Mouse (Mus musculus) intestine, postnatal 0 days (tissue): ENCODE measurements around the gene Pmp22. TPM values are rescaled to one million over a fixed set of nuclear protein-coding genes. Genes with fewer than 3 reads are reported as not detected.
A peak's percentile ranks its signal among the peaks of the same experiment; 100 is the strongest.

Source experiments
- ATAC-seq: fragments of 200-750 bp; cut with Nextera tagmentation; 2 replicates; pipeline ENCODE4 v1.8.0; 2017; ENCODE audit warnings: mild to moderate bottlenecking, moderate TSS enrichment, moderate library complexity
- H3K27ac ChIP-seq: fragments of 300-500 bp; sonication (generic); 2 replicates; pipeline ENCODE4 v1.5.1; 2014; ENCODE audit warnings: mild to moderate bottlenecking, low read depth, low read length, moderate library complexity
- H3K27me3 ChIP-seq: fragments of 300-500 bp; sonication (generic); replicated peaks from 2 replicates; pipeline ENCODE4 v1.6.1; 2014; ENCODE audit warnings: low read length, mixed read lengths; ENCODE audit not compliant: control insufficient read depth, insufficient read depth
- H3K36me3 ChIP-seq: fragments of 300-500 bp; sonication (generic); 2 replicates; pipeline ENCODE4 v1.6.1; 2014; ENCODE audit warnings: mild to moderate bottlenecking, moderate library complexity; ENCODE audit not compliant: control insufficient read depth, insufficient read depth
- H3K4me1 ChIP-seq: fragments of 300-500 bp; sonication (generic); replicated peaks from 2 replicates; pipeline ENCODE4 v1.6.1; 2014; ENCODE audit warnings: antibody characterized with exemption, low read length, mixed read lengths; ENCODE audit not compliant: control insufficient read depth, insufficient read depth
- H3K4me2 ChIP-seq: fragments of 300-500 bp; sonication (generic); replicated peaks from 2 replicates; pipeline ENCODE4 v1.6.1; 2014; ENCODE audit warnings: low read depth, mild to moderate bottlenecking, moderate library complexity
- H3K4me3 ChIP-seq: fragments of 300-500 bp; sonication (generic); 2 replicates; pipeline ENCODE4 v1.5.1; 2014; ENCODE audit warnings: low read depth, low read length
- H3K9ac ChIP-seq: fragments of 300-500 bp; sonication (generic); 2 replicates; pipeline ENCODE4 v1.6.1; 2014; ENCODE audit warnings: mild to moderate bottlenecking, low read depth, low read length
- H3K9me3 ChIP-seq: fragments of 300-500 bp; sonication (generic); 2 replicates; pipeline ENCODE4 v1.6.1; 2016; ENCODE audit warnings: mixed run types; ENCODE audit not compliant: control insufficient read depth
- CTCF ChIP-seq: sonication (generic); IDR thresholded peaks from 2 replicates; pipeline ENCODE4 v1.5.1; 2016; ENCODE audit warnings: low read depth, mild to moderate bottlenecking, control low read depth, antibody characterized with exemption, moderate library complexity
- WGBS: fragments of 180-500 bp; shearing (Covaris S2); extraction: QIAGEN DNeasy Blood & Tissue Kit; methylation state at CpG from one replicate; pipeline ENCODE4 v1.1.7; 2014; 5-methylcytosine and 5-hydroxymethylcytosine counted together
- polyA plus RNA-seq: library from polyadenylated mRNA; unstranded; fragments of >200 nt; fragmentation: Nextera tagmentation; extraction: Ambion mirVana; gene quantifications from 2 replicates; pipeline ENCODE4 v1.2.1, GENCODE M21; 2015

Pmp22 gene
- polyA plus RNA-seq, 1 experiment from 2014 or later, result 54.0 TPM

DNA sequence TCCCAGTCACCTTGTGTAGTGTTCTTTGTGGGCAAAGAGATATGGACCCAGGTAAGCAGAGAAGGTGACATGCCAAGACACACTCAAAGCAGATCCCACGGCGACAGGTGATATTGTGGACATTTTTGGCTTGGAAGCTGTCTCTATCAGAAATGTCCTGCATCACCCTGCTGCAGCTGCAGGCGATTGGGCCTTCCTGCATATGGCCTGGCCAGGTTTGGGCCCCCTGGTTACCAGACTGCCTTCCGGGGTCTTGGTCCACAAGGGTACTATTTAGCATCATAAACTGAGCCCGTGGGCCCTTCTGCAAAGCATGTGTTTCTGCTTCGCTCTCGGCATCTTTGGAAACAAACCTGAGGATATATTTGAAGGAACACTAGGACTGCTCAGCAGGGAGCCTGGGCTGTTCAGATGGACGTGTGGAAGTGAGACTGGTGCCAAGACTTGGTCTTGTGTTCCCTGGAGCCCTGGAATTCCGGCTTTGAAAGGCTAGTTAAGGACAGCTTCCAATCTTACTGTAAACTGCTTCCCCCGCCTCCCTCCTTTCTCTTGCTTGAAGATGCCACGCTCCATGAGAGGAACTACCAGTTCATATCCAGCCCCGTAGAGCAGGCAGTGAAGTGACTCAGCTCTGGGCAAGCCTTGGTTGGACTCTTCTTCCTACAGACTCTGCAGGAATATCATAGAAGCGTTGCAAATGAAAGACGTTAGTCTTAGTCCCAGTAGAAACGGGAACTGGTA is 6.1 kb downstream of the Pmp22 start:
- ATAC-seq, result no peak
- H3K27me3 ChIP-seq, result peaks cover 45% of the 10 kb centered on the region
- H3K4me1 ChIP-seq, result peaks cover 8% of the 10 kb centered on the region; the same call in 1 of the 2 replicates
- TF ChIP-seq CTCF, result no peak
- WGBS, result 71% methylated on average over 15 of the region's 15 CpGs
- H3K4me2 ChIP-seq, result no peak overlapping the region
- H3K9ac ChIP-seq, result no peak overlapping the region
- H3K9me3 ChIP-seq, result no peaks in the 10 kb centered on the region
- peak overlapping the region; percentile 15; the same call in 1 of the 2 replicates for H3K27ac ChIP-seq
- 0 out of 2 replicates have a peak, but pooled peaks cover 3% of the 10 kb centered on the region for H3K36me3 ChIP-seq
- no peak overlapping the region for H3K4me3 ChIP-seq

DNA sequence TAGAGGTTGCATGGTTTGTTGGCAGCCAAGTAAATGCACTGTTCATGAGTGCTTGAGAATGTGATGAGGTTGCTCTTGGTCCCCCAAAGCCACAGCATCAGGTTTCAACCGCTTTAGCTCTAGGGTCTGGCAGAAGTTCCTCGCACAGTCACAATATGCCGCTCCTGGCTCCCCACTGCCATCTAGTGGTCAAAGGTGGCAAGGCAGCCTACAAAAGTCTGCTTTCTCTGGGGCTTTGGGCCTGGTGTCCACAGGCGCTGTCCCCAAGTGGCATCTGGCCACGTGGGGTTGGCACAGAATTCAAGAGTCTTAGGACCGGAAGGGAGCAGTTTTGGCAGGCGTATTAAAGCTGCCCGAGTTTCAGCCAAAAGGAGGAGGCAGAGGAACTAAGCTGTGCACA is 6.8 kb downstream of the Pmp22 start:
- Histone ChIP-seq H3K4me1 (peaks cover 4% of the 10 kb centered on the region; the same call in 1 of the 2 replicates), H3K4me3 (no peak overlapping the region), H3K27ac (0 out of 2 replicates have a peak overlapping the region, but pooled peaks have one; percentile 3), H3K27me3 (peaks cover 43% of the 10 kb centered on the region), H3K4me2 (no peak overlapping the region), H3K9ac (no peak overlapping the region), H3K36me3 (0 out of 2 replicates have a peak, but pooled peaks cover 3% of the 10 kb centered on the region), H3K9me3 (no peaks in the 10 kb centered on the region)
- 10% methylated on average over 8 of the region's 8 CpGs for WGBS
- ATAC-seq, result 0 out of 2 replicates have a peak, but pooled peaks have one; percentile 24
- peak; percentile 100 for TF ChIP-seq CTCF

DNA sequence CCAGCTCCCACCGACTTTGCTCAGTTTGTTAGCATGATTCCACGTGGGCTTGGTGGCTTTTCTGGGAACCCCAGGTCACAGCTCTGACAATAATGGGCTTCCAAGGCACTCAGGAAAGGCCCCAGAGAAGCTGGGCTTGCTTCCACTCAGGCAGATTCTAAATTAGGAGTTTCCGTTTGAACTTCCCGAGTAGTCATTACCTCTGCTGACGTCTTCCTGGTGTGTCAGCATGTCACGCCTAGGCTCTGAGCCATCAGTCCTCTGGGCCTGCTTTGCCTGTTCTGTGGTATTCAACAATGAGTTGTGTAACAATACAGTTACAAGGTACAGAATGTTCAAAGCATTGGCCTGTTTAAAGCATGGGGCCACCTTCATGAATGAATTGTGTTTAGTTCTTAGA is 7.4 kb downstream of the Pmp22 start:
- ATAC-seq, result no peak
- Histone ChIP-seq H3K27ac (0 out of 2 replicates have a peak overlapping the region, but pooled peaks have one; percentile 3), H3K4me3 (no peak overlapping the region), H3K27me3 (peaks cover 37% of the 10 kb centered on the region), H3K4me1 (no peaks in the 10 kb centered on the region), H3K36me3 (peaks cover 3% of the 10 kb centered on the region; the same call in 1 of the 2 replicates), H3K9me3 (no peaks in the 10 kb centered on the region), H3K4me2 (no peak overlapping the region), H3K9ac (no peak overlapping the region)
- TF ChIP-seq CTCF, result no peak
- 57% methylated on average over 6 of the region's 6 CpGs for WGBS

DNA sequence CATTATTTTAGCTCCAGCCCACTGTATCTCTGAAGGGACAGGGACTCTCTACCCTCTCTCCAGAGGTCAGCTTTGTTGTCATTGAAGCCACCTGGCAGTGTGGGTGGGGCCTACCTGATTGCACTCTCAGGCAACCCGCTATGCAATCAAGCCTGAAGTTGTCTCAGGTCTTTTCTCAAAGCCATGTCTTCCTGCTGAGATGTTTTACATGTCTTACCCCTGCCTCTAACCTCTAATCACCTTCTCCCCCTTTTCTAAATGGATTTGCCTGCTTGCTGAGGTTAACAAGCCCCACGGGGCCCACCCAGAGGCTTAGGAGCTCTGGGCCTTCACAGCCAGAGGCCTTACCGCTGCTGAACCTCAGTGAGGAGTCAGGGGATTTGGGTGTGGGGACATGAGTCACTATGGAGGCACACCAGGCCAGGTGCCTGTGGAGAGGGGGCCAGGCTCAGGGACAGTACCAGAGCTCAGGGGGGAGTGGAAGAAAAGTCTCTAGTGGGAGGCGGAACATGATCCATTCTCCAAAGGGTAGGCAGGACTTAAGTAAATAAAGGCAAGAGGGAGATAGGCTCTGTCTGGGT is 8.1 kb downstream of the Pmp22 start:
- 80% methylated on average over 4 of the region's 4 CpGs for WGBS

DNA sequence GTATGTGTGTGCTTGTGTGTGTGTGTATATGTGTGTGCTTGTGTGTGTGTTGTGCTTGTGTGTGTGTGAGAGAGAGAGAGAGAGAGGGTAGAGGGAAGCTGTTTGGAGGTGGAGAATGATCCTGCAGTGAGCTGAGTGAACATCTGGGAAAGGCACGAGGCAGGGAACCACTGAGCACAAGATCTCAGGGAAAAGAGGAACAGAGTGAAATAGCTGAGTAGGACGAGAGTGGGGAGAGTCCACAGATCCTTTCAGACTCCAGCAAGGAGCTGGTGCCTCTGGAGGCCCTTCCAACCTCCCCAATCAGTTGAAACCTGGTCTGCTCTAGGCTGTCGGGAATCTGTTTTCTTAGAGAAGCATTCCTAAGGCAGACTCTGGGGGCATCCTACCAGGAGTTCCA is 10.0 kb downstream of the Pmp22 start:
- no peaks in the 10 kb centered on the region for H3K4me1 ChIP-seq
- peaks cover 7% of the 10 kb centered on the region; the same call in 1 of the 2 replicates for H3K36me3 ChIP-seq
- peaks cover 15% of the 10 kb centered on the region for H3K27me3 ChIP-seq
- H3K9ac ChIP-seq, result no peak overlapping the region
- 59% methylated on average over 3 of the region's 3 CpGs for WGBS
- H3K9me3 ChIP-seq, result no peaks in the 10 kb centered on the region
- no peak for ATAC-seq
- H3K4me2 ChIP-seq, result no peak overlapping the region
- H3K27ac ChIP-seq, result no peak overlapping the region
- no peak overlapping the region for H3K4me3 ChIP-seq
- no peak for TF ChIP-seq CTCF

More for the DNA sequence above, 8.1 kb downstream of the Pmp22 start:
- Histone ChIP-seq H3K9ac (no peak overlapping the region), H3K27ac (no peak overlapping the region), H3K27me3 (peaks cover 32% of the 10 kb centered on the region), H3K9me3 (no peaks in the 10 kb centered on the region), H3K4me1 (no peaks in the 10 kb centered on the region), H3K4me2 (no peak overlapping the region), H3K4me3 (no peak overlapping the region), H3K36me3 (peaks cover 3% of the 10 kb centered on the region; the same call in 1 of the 2 replicates)
- no peak for TF ChIP-seq CTCF
- no peak for ATAC-seq

DNA sequence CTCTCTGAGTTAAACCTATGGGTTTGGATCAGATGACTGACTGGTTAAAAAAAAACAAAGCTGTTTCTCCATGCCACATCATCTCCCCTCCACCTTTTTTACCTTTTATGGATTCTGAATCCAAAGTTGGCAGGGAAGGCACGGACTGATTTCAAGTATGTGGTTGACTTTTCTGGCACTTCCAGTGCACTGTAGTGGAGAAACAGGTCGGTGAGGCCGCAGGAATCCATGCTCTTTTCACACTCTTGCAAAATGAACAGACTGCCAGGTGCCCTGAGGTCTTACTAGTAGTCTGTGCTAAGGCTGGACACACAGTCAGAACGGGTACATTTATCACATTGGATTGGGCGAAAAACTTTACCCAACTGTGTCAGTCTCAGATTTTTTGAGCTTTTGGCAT is 13.5 kb downstream of the Pmp22 start:
- no peaks in the 10 kb centered on the region for H3K4me1 ChIP-seq
- no peaks in the 10 kb centered on the region for H3K27me3 ChIP-seq
- TF ChIP-seq CTCF, result no peak
- WGBS, result 93% methylated on average over 5 of the region's 5 CpGs
- no peak for ATAC-seq
- no peaks in the 10 kb centered on the region for H3K9me3 ChIP-seq
- H3K4me3 ChIP-seq, result no peak overlapping the region
- H3K27ac ChIP-seq, result no peak overlapping the region
- H3K4me2 ChIP-seq, result no peak overlapping the region
- H3K9ac ChIP-seq, result no peak overlapping the region
- H3K36me3 ChIP-seq, result peaks cover 4% of the 10 kb centered on the region; the same call in 1 of the 2 replicates
